Mouse (Mus musculus): ENCODE measurements at regions not wholly inside any gene's neighbourhood (a gene's known extent, or its start where the extent isn't known, plus 50 kb on each side); places are given as distances from the start of the nearest gene placed in this dataset.
A peak's percentile ranks its signal among the peaks of the same experiment; 100 is the strongest.

GRCm38 (mm10) chr7:125005638-125006037, 438.8 kb upstream of the Kdm8 start:
- DNase-seq (ENCODE audit: low read depth, low spot score): peak; percentile 59

GRCm38 (mm10) chr7:125019259-125019658, 425.2 kb upstream of the Kdm8 start:
- no peak for DNase-seq (ENCODE audit: low read depth, low spot score)

GRCm38 (mm10) chr7:125024944-125025343, 419.5 kb upstream of the Kdm8 start:
- no peak for DNase-seq (ENCODE audit: low read depth, low spot score)

GRCm38 (mm10) chr7:125033778-125034177, 410.7 kb upstream of the Kdm8 start:
- peak; percentile 31 for DNase-seq (ENCODE audit: low read depth, low spot score)

GRCm38 (mm10) chr7:125034196-125034595, 410.3 kb upstream of the Kdm8 start:
- DNase-seq (ENCODE audit: low read depth, low spot score): no peak

- no peak for DNase-seq (ENCODE audit: low read depth, low spot score)
Measured at GRCm38 (mm10) chr7:125036098-125036991, 408.1 kb upstream of the Kdm8 start.

- no peak for DNase-seq (ENCODE audit: low read depth, low spot score)
Measured at GRCm38 (mm10) chr7:125038840-125039239, 405.6 kb upstream of the Kdm8 start.

GRCm38 (mm10) chr7:125055951-125056625, 388.4 kb upstream of the Kdm8 start:
- peak; percentile 21 for DNase-seq (ENCODE audit: low read depth, low spot score)

- peak; percentile 52 for DNase-seq (ENCODE audit: low read depth, low spot score)
Measured at GRCm38 (mm10) chr7:125102464-125102863, 342.0 kb upstream of the Kdm8 start.

GRCm38 (mm10) chr7:125104011-125104410, 340.5 kb upstream of the Kdm8 start:
- no peak for DNase-seq (ENCODE audit: low read depth, low spot score)

GRCm38 (mm10) chr7:125112820-125113273, 331.6 kb upstream of the Kdm8 start:
- DNase-seq (ENCODE audit: low read depth, low spot score): no peak

- no peak for DNase-seq (ENCODE audit: low read depth, low spot score)
Measured at GRCm38 (mm10) chr7:125115322-125115996, 329.0 kb upstream of the Kdm8 start.

GRCm38 (mm10) chr7:125117173-125117572, 327.3 kb upstream of the Kdm8 start:
- DNase-seq (ENCODE audit: low read depth, low spot score): peak; percentile 55

GRCm38 (mm10) chr7:125129187-125129586, 315.3 kb upstream of the Kdm8 start:
- no peak for DNase-seq (ENCODE audit: low read depth, low spot score)

- DNase-seq (ENCODE audit: low read depth, low spot score): no peak
Measured at GRCm38 (mm10) chr7:125131968-125132367, 312.5 kb upstream of the Kdm8 start.

GRCm38 (mm10) chr7:125138607-125139006, 305.9 kb upstream of the Kdm8 start:
- no peak for DNase-seq (ENCODE audit: low read depth, low spot score)

GRCm38 (mm10) chr7:125139196-125139595, 305.3 kb upstream of the Kdm8 start:
- DNase-seq (ENCODE audit: low read depth, low spot score): no peak

GRCm38 (mm10) chr7:125140854-125141253, 303.6 kb upstream of the Kdm8 start:
- DNase-seq (ENCODE audit: low read depth, low spot score): no peak

GRCm38 (mm10) chr7:125141864-125142263, 302.6 kb upstream of the Kdm8 start:
- DNase-seq (ENCODE audit: low read depth, low spot score): no peak

- no peak for DNase-seq (ENCODE audit: low read depth, low spot score)
Measured at GRCm38 (mm10) chr7:125146025-125146424, 298.5 kb upstream of the Kdm8 start.

GRCm38 (mm10) chr7:125149151-125149550, 295.3 kb upstream of the Kdm8 start:
- DNase-seq (ENCODE audit: low read depth, low spot score): no peak

GRCm38 (mm10) chr7:125149740-125150139, 294.7 kb upstream of the Kdm8 start:
- DNase-seq (ENCODE audit: low read depth, low spot score): no peak
